Mouse (Mus musculus) CH12.LX (cell line): ENCODE measurements around the gene Chst8. TPM values are rescaled to one million over a fixed set of nuclear protein-coding genes. Genes with fewer than 3 reads are reported as not detected.

Experiments used
- DNase-seq: peaks from one replicate; pipeline ENCODE4 v3.0.0-alpha.2; 2013; ENCODE audit errors: extremely low read depth
- H3K27ac ChIP-seq: 2 replicates; pipeline ENCODE4 v1.5.1; 2012; ENCODE audit warnings: low read depth, mild to moderate bottlenecking, control low read depth, moderate library complexity; ENCODE audit not compliant: insufficient read depth
- H3K27me3 ChIP-seq: replicated peaks from 2 replicates; pipeline ENCODE3; 2012; ENCODE audit warnings: inconsistent platforms
- H3K36me3 ChIP-seq, 2 experiments: replicated peaks in 1 of 2; 2 replicates each; pipeline versions ENCODE3 to v1.6.1; 2012; ENCODE audit warnings: inconsistent platforms in 1 of 2, low read length in 1 of 2, mild to moderate bottlenecking in 1 of 2, mixed read lengths in 1 of 2, moderate library complexity in 1 of 2; ENCODE audit not compliant: control insufficient read depth in 1 of 2, insufficient read depth in 1 of 2
- H3K4me1 ChIP-seq, 2 experiments: 2 replicates each; pipeline ENCODE4 v1.6.1; 2012; ENCODE audit warnings: inconsistent platforms in 1 of 2, moderate library complexity in 1 of 2; ENCODE audit not compliant: insufficient read depth in 2 of 2, control insufficient read depth in 1 of 2
- H3K4me2 ChIP-seq: 2 replicates; pipeline ENCODE4 v1.6.1; 2012; ENCODE audit warnings: low read depth, mild to moderate bottlenecking, control low read depth; ENCODE audit not compliant: poor library complexity, insufficient read depth, severe bottlenecking
- H3K4me3 ChIP-seq, 3 experiments: fragments of 150-350 bp in 1 of 3; sonication (generic) in 1 of 3; replicated peaks in 1 of 3; 2 replicates each; pipeline versions ENCODE3 to v1.5.1; 2011 to 2012; ENCODE audit warnings: low read depth in 2 of 3, low read length in 2 of 3, mild to moderate bottlenecking in 2 of 3, moderate library complexity in 2 of 3, control low read depth in 1 of 3, improper control_type of control experiment in 1 of 3, inconsistent platforms in 1 of 3, mixed read lengths in 1 of 3; ENCODE audit not compliant: poor library complexity in 1 of 3
- H3K79me2 ChIP-seq: replicated peaks from 2 replicates; pipeline ENCODE4 v1.6.1; 2012; ENCODE audit warnings: mild to moderate bottlenecking, moderate library complexity; ENCODE audit not compliant: control insufficient read depth, poor library complexity, insufficient read depth, severe bottlenecking; ENCODE audit errors: extremely low read depth
- H3K9ac ChIP-seq: 2 replicates; pipeline ENCODE4 v1.6.1; 2012; ENCODE audit warnings: low read depth, mild to moderate bottlenecking, control low read depth, moderate library complexity; ENCODE audit not compliant: insufficient read depth
- H3K9me3 ChIP-seq: replicated peaks from 2 replicates; pipeline ENCODE3; 2012; ENCODE audit warnings: low read length, inconsistent platforms, mixed read lengths
- CTCF ChIP-seq, 2 experiments: IDR thresholded peaks in 1 of 2; conservative IDR thresholded peaks in 1 of 2; 2 replicates each; pipeline ENCODE4 v1.5.1; 2011 to 2012; ENCODE audit warnings: low read depth in 2 of 2, low read length in 2 of 2, improper control_type of control experiment in 1 of 2, inconsistent platforms in 1 of 2, mild to moderate bottlenecking in 1 of 2, moderate library complexity in 1 of 2
- E2F4 ChIP-seq: IDR thresholded peaks from 2 replicates; pipeline ENCODE4 v1.6.1; 2011; ENCODE audit warnings: low read depth, low read length, improper control_type of control experiment; ENCODE audit not compliant: insufficient replicate concordance
- EP300 ChIP-seq: IDR thresholded peaks from 2 replicates; pipeline ENCODE4 v1.6.1; 2011; ENCODE audit warnings: low read length, improper control_type of control experiment
- HCFC1 ChIP-seq: IDR thresholded peaks from 2 replicates; pipeline ENCODE4 v1.6.1; 2012; ENCODE audit warnings: low read depth, mild to moderate bottlenecking, inconsistent platforms, low read length, improper control_type of control experiment
- IRF4 ChIP-seq: IDR thresholded peaks from 2 replicates; pipeline ENCODE4 v1.6.1; 2014; ENCODE audit warnings: low read depth, mild to moderate bottlenecking, inconsistent platforms, low read length, improper control_type of control experiment
- MAFK ChIP-seq: IDR thresholded peaks from 2 replicates; pipeline ENCODE4 v1.6.1; 2011; ENCODE audit warnings: low read length, improper control_type of control experiment; ENCODE audit not compliant: insufficient replicate concordance
- MAZ ChIP-seq: IDR thresholded peaks from 2 replicates; pipeline ENCODE4 v1.6.1; 2012; ENCODE audit warnings: low read depth, mild to moderate bottlenecking, inconsistent platforms, low read length, improper control_type of control experiment, moderate library complexity
- MXI1 ChIP-seq: IDR thresholded peaks from 2 replicates; pipeline ENCODE4 v1.6.1; 2011; ENCODE audit warnings: mild to moderate bottlenecking, low read depth, low read length, improper control_type of control experiment
- MYC ChIP-seq: IDR thresholded peaks from 2 replicates; pipeline ENCODE4 v1.6.1; 2011; ENCODE audit warnings: low read depth, mild to moderate bottlenecking, improper control_type of control experiment, low read length
- NELFE ChIP-seq: IDR thresholded peaks from 2 replicates; pipeline ENCODE4 v1.6.1; 2011; ENCODE audit warnings: low read depth, low read length, improper control_type of control experiment
- NRF1 ChIP-seq: IDR thresholded peaks from 2 replicates; pipeline ENCODE4 v1.6.1; 2014; ENCODE audit warnings: low read depth, mild to moderate bottlenecking, inconsistent platforms, low read length, improper control_type of control experiment, moderate library complexity
- PAX5 ChIP-seq: IDR thresholded peaks from 2 replicates; pipeline ENCODE4 v1.6.1; 2012; ENCODE audit warnings: low read length, inconsistent platforms, mixed read lengths
- POLR2AphosphoS2 ChIP-seq: IDR thresholded peaks from 2 replicates; pipeline ENCODE4 v1.6.1; 2011; ENCODE audit warnings: low read depth, low read length, improper control_type of control experiment
- RAD21 ChIP-seq: IDR thresholded peaks from 2 replicates; pipeline ENCODE4 v1.6.1; 2011; ENCODE audit warnings: low read depth, mild to moderate bottlenecking, low read length, improper control_type of control experiment, moderate library complexity
- RCOR1 ChIP-seq: conservative IDR thresholded peaks from 2 replicates; pipeline ENCODE4 v1.6.1; 2012; ENCODE audit warnings: low read depth, mild to moderate bottlenecking, inconsistent platforms, low read length, improper control_type of control experiment
- SIN3A ChIP-seq: IDR thresholded peaks from 2 replicates; pipeline ENCODE4 v1.6.1; 2012; ENCODE audit warnings: low read length, improper control_type of control experiment, inconsistent platforms
- SMC3 ChIP-seq: IDR thresholded peaks from 2 replicates; pipeline ENCODE4 v1.6.1; 2011; ENCODE audit warnings: low read depth, low read length, improper control_type of control experiment
- TBP ChIP-seq: conservative IDR thresholded peaks from 2 replicates; pipeline ENCODE4 v1.6.1; 2011; ENCODE audit warnings: low read depth, low read length, improper control_type of control experiment
- TCF12 ChIP-seq: IDR thresholded peaks from 2 replicates; pipeline ENCODE4 v1.6.1; 2014; ENCODE audit warnings: low read depth, mild to moderate bottlenecking, inconsistent platforms, low read length, improper control_type of control experiment
- ZC3H11A ChIP-seq: IDR thresholded peaks from 2 replicates; pipeline ENCODE4 v1.6.1; 2012; ENCODE audit warnings: low read depth, mild to moderate bottlenecking, inconsistent platforms, low read length, improper control_type of control experiment
- ZMIZ1 ChIP-seq: IDR thresholded peaks from 2 replicates; pipeline ENCODE4 v1.6.1; 2012; ENCODE audit warnings: low read depth, mild to moderate bottlenecking, inconsistent platforms, low read length, improper control_type of control experiment
- ZNF384 ChIP-seq: IDR thresholded peaks from 2 replicates; pipeline ENCODE4 v1.6.1; 2012; ENCODE audit warnings: low read depth, low read length, improper control_type of control experiment, inconsistent platforms
- dilution Hi-C: fragments of 300-500 bp; cut with MboI; formaldehyde crosslinking; loops from 2 replicates; pipeline ENCODE4 v1.14.3; 2020; ENCODE audit warnings: low sequenced_read_pairs; ENCODE audit not compliant: extremely low pct_unique_long_range_greater_than_20kb, extremely low pct_ligation_motif_present
- in situ Hi-C: fragments of 300-500 bp; cut with MboI; formaldehyde crosslinking; loops from 3 replicates; pipeline ENCODE4 v1.14.3; 2019; ENCODE audit warnings: low sequenced_read_pairs, low pct_ligation_motif_present, low pct_unique_long_range_greater_than_20kb, mixed read lengths
- polyA plus RNA-seq: library from polyadenylated mRNA; unstranded; fragments of >175 nt; gene quantifications from 2 replicates; pipeline ENCODE4 v1.2.1, GENCODE M21; 2012; ENCODE audit warnings: low read depth; ENCODE audit not compliant: insufficient read length
- total RNA-seq, 2 experiments: library from RNA; depleted of rRNA; stranded (reverse); fragments of 300-350 nt in 1 of 2; fragments of >200 nt in 1 of 2; gene quantifications; 2 replicates each; pipeline ENCODE4 v1.2.3; 2012 to 2014

Gene Chst8
- total and polyA plus RNA-seq, 3 experiments, result 0.13 to 0.27 (median 0.16) TPM

- TF ChIP-seq SMC3 (no peak), MYC (no peak), MXI1 (no peak), RAD21 (no peak), ZNF384 (no peak), ZMIZ1 (no peak), PAX5 (no peak), TBP (no peak), MAFK (no peak), CTCF (conservative IDR thresholded peaks at IDR 0.05 in 1 of 2, IDR thresholded peaks at IDR 0.05 in 1 of 2; ENCODE audit: low read depth in 2 of 2, low read length in 2 of 2) (no peak), E2F4 (no peak), IRF4 (no peak), POLR2AphosphoS2 (no peak), NELFE (no peak), NRF1 (no peak), TCF12 (no peak), MAZ (no peak), EP300 (no peak), SIN3A (no peak), ZC3H11A (no peak)
- Histone ChIP-seq H3K9me3 (no peaks in the 10 kb centered on the region), H3K36me3 (no peaks in the 10 kb centered on the region), H3K27ac (no peak overlapping the region), H3K27me3 (peaks cover 2% of the 10 kb centered on the region), H3K4me1 (no peaks in the 10 kb centered on the region), H3K4me2 (no peak overlapping the region), H3K9ac (no peak overlapping the region), H3K4me3 (no peak overlapping the region), H3K79me2 (no peaks in the 10 kb centered on the region)
- dilution Hi-C loops, result no loop called here
- DNase-seq, result no peak
- in situ Hi-C loops, result no loop called here
These were observed 89.8 kb downstream of the Chst8 start for GRCm38 (mm10) chr7:34722551-34723230.

DNA sequence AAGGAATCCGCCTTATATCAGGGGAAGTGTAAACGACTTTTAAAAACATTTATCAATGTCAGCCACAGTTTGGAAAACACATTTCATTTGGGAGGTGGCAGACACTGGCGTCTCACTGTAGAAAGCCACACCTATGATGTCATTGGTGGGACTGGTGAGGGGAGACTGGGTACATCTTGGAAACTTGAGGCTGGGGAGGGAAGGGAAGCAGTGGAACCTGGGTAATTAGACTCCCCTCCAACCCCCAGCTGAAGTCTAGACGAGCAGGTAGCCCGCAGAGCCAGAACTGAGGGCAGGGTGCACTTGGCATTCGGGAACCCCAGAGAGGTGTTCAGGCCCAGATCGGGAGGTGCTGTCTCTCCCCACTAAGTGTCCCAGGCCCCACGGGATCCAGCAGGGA, 90.4 kb downstream of the Chst8 start:
- DNase-seq, result no peak
- Histone ChIP-seq H3K4me1 (no peaks in the 10 kb centered on the region), H3K4me2 (no peak overlapping the region), H3K79me2 (no peaks in the 10 kb centered on the region), H3K27me3 (peaks cover 7% of the 10 kb centered on the region), H3K27ac (no peak overlapping the region), H3K9me3 (no peaks in the 10 kb centered on the region), H3K4me3 (no peak overlapping the region), H3K36me3 (no peaks in the 10 kb centered on the region), H3K9ac (no peak overlapping the region)
- no peak for TF ChIP-seq RCOR1
- no peak for TF ChIP-seq CTCF (conservative IDR thresholded peaks at IDR 0.05 in 1 of 2, IDR thresholded peaks at IDR 0.05 in 1 of 2; ENCODE audit: low read depth in 2 of 2, low read length in 2 of 2)
- no peak for TF ChIP-seq HCFC1
- TF ChIP-seq MAFK, result no peak
- in situ Hi-C loops (no loop called here), dilution Hi-C loops (no loop called here)
